Mouse (Mus musculus): ENCODE measurements around the gene Slc27a1.

Gene Slc27a1

DNA sequence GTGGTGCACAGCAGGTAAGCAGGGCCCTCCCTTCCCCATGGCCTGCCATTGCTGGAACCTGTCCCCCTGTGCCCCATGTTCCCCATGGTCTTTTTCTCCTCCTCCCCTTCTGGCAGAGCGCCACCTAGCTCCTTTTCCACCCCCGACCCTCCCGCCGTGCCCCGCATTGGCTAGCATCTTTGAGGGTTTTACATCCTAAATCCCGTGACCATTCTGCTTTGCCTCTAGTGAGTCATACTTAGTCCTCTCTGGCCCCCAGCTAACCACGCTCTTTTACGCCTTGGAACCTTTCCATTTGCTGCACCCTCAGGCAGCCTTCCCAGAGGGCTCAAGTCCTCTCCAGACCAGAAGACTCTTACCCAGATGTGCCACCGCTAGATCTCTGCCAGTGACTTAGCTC is 11.5 kb downstream of the Slc27a1 start:
- DNase-seq (ENCODE audit: low spot score in 2 of 2) = no peak

- no peak for DNase-seq (ENCODE audit: low spot score in 2 of 2)
Observed at GRCm38 (mm10) chr8:71586891-71587290, 18.2 kb downstream of the Slc27a1 start.

DNA sequence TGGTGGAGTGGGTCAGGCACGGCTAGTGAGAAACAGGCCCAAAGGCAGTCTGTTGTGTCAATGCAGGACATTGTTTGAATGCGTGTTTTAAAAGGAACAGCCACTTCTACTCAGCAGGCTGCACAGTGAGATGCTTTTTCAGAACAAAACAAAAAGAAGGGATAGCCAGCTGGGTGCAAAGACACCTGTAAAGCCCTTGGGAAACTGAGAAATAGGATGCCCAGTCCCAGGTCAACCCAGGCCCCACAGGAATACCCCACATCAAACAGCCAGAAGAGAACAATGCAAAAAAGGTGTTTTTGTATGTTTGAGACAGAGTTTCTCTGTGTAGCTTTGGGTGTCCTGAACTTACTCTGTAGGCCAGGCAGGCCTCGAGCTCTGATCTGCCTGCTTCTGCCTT is 20.1 kb downstream of the Slc27a1 start:
- DNase-seq (ENCODE audit: low spot score in 2 of 2) = no peak

- no peak for DNase-seq (ENCODE audit: low spot score in 2 of 2)
Observed at GRCm38 (mm10) chr8:71591017-71591416, 22.3 kb downstream of the Slc27a1 start.

- peak; percentile 96 to 97 for DNase-seq (ENCODE audit: low spot score in 2 of 2)
Observed at GRCm38 (mm10) chr8:71591471-71592373, 23.0 kb downstream of the Slc27a1 start, which contains the start of gene Pgls. Gene Pgls, plus strand, starts transcription at chr8:71592176.

GRCm38 (mm10) chr8:71592374-71593170 is 23.9 kb downstream of the Slc27a1 start:
- DNase-seq (ENCODE audit: low spot score in 2 of 2) = peak in 1 of 2 experiments; percentile 82

DNA sequence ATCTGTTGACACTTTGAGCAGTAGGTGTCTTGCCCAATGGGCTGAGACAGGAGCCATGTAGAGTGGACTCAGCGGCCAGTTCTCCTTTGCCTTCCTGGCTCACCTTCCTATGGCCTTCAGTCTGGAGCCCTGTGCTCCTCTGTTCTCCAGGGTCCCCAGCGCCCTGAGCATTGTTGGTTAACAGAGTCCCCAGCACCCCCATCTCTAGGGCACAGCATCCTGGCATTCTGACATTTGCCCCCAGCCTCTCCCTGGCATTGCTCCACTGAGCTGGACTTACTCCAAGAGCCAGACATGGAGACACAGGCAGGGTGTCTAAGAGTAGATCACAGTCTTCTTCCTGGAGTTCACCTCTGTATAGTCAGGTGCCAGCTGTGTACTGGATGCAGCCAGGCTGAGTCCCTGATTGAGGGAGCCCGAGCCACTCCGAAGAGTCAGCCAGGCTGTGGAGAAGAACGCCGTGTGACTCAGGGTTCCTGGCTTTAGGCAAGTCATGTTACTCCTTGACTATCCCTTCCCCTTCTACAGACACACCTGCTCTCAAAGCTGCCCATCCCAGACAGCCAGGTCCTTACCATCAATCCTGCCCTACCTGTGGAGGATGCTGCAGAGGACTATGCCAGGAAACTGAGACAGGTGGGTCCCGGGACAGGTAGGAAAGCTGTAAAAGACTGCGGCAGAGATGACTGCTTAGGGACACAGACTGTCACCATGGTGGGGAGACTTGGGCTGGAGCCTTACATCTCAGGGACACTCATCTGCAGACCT is 25.1 kb downstream of the Slc27a1 start:
- DNase-seq (ENCODE audit: low spot score in 2 of 2) = no peak

DNA sequence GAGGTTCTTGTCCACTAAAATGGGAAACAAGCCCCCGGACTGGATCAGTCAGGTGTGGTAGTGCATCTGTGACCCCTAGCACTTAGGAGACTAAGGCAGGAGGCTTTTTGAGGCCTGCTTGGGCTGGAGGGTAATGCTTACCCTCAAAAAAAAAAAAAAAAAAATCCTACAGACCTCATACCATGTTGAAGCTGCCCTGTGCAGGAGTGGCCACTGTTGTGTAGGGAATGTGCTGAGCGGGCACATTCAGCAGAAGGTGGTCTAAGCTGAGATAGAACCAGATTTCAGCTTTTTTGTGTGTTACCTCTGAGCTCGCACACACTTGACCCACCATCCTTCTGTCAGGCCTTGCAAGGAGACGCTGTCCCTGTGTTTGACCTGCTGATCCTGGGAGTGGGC is 25.6 kb downstream of the Slc27a1 start:
- no peak for DNase-seq (ENCODE audit: low spot score in 2 of 2)

DNA sequence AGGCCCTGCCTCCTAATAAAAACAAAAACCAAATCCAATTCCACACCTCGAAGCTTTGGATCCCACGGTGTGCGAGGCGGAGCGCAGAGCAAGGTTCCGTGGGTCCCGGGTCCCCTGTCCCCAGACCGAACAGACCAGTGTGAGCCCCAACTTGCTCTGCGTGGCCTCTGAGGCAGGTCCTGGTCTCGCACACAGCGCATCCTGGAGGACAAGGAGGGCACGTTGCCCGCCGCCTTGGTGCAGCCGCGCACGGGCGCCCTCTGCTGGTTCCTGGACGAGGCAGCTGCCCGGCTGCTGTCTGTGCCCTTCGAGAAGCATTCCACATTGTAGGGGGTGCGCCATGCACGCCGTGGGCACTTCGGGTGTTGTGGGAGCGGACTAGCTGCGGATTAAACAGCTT is 27.2 kb downstream of the Slc27a1 start:
- DNase-seq (ENCODE audit: low spot score in 2 of 2) = peak; percentile 65 to 84

GRCm38 (mm10) chr8:71596384-71596783 is 27.7 kb downstream of the Slc27a1 start:
- no peak for DNase-seq (ENCODE audit: low spot score in 2 of 2)

DNA sequence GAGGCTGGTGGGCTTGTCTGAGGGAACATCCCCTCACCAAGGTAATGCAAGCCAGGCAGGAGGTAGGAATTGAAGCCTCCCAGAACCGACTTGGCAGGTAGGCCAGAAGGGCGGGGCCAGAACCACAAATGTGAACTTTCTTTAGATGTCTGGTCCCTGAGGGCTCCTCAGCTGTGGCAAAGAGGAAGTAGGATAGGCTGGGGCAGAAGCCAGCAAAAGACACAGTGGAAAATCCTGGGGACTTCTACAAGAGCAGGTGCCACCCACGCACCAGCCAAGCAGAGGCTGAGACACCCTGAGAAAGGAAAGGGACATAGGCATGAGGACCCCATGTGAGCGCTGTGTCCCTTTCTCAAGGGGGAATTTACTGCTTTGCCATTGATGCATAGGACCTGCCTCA is 28.1 kb downstream of the Slc27a1 start:
- DNase-seq (ENCODE audit: low spot score in 2 of 2) = no peak

DNA sequence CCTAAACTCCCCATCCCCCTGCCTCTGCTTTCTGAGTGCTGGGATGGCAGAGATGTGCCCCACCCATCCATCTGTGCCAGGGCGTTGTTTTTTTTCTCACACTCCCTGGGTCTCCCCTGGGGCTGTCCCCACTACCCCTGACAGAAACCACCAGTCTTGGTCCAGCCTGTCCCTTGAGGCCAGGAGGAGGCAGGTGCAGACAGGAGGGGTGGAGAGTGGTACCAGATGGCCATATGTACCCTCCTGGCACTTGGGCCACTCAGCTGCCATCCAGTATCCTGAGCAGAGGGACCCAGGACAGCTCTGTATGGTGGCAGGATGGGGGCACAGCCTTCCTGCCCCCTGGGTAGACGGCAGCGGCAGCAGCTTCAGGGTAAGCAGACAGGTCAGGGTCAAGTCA is 28.8 kb downstream of the Slc27a1 start, which contains the start of gene Fam129c:
Gene Fam129c, plus strand, starts transcription at position 198 of the 400 bp plus-strand sequence.
- no peak for DNase-seq (ENCODE audit: low spot score in 2 of 2)

DNA sequence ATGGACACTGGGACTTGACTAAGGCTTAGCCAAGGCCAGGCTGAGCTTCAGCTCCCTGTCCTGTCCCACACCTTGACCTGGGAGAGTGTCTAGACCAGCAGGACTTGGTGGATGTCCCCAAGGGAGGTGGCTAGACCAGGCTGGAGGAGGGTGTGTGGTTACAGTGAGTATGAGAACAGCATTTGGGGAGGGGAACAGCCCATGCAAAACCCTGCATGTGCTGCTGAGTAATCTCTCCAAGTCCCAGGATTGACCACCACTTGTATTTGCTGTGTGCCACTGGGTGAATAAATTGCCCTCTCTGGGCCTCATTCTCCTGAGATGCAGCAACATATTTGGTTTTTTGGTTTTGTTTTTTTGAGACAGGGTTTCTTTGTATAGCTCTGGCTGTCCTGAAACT is 29.7 kb downstream of the Slc27a1 start:
- DNase-seq (ENCODE audit: low spot score in 2 of 2) = no peak

GRCm38 (mm10) chr8:71598841-71599240 is 30.2 kb downstream of the Slc27a1 start:
- no peak for DNase-seq (ENCODE audit: low spot score in 2 of 2)

GRCm38 (mm10) chr8:71601939-71602665 is 33.4 kb downstream of the Slc27a1 start:
- DNase-seq (ENCODE audit: low spot score in 2 of 2) = no peak

DNA sequence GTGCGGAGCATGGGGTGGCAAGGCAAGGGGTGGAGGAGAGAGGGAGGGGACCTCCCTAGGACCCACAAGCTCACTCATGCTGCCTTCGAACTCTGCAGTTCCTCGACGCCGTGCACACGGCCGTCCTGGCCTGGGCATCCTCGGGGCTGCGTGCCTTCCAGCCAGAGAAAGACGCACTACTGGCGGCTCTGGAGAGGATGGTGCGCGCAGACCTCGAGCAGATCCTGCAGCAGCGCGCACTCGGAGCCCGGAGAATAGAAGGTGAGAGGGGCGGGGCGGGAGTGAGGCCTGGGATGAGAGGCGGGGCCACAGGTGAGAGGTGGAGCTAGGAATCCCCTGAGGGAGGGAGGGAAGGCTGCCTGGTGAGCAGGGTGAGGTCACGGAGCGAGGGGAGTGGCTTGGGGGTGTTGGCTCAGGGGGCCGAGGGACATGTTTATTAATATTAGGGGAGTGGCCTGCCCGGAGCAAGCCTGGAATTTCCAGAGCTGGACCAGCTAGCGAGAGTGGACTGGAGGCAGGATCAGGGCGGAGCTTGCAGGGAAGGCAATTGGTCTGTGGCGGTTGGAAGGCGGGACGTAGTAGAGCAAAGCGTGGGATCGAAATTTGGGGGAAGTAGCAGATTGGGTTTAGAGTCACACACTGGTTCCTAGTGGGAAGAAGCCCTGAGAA is 34.1 kb downstream of the Slc27a1 start:
- peak; percentile 76 to 83 for DNase-seq (ENCODE audit: low spot score in 2 of 2)

DNA sequence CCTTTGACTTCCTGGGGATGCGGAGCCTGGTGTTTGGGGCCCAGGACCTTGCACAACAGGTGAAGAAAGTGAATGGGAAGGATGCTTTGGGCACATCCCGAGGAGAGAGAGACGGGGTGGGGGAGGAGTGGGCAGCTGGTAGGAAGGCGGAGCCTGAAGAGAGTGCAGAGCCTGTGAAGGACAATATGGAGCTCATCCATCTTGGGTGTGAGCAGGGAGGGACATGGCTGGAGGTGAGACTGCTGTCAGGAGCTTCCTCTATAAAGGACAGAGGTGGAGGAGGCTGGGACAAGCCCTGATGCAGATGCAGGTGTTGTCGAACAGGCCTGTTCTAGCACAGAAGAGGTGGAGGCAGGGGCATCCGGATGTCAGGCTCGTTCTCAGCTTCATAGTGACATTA is 35.3 kb downstream of the Slc27a1 start:
- DNase-seq (ENCODE audit: low spot score in 2 of 2) = no peak

DNA sequence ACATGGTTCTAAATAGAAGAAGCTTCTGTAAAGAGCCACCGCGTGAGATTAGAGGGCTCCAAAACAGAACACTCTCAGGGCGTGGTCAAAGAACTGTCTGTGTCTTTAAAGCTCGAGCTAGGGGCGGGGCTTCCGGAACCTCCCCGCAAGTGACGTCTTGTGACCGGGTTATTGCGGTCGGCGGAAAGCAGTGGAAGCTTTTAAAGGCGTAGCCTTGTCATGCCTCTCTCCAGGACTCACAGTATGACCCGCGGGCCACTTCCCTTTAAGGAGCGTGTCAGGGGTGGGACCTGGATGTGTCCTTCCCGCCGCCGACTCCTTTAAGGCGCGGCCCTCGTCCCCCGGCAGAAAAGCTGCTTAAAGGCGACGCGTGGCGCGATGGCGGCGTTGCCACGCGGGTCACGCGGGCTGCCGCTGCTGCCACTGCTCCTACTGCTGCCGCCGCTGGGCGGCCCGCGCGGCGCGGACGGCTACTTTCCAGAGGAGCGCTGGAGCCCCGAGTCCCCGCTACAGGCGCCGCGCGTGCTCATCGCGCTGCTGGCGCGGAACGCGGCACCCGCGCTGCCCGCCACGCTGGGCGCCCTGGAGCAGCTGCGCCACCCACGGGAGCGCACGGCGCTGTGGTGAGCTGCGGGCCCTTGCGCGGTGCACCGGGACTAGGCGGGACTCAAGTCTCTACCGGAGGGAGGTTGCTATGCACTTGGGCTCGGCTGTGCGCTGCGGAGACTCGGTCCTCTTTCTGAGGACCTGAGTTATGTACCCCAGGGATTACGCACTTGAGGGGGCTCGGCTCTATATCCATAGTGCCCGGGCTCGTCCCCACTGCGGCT is 42.4 kb downstream of the Slc27a1 start, which contains the start of gene Colgalt1:
Gene Colgalt1, plus strand, starts transcription at position 177 of the 830 bp plus-strand sequence.
- peak; percentile 99 for DNase-seq (ENCODE audit: low spot score in 2 of 2)

DNA sequence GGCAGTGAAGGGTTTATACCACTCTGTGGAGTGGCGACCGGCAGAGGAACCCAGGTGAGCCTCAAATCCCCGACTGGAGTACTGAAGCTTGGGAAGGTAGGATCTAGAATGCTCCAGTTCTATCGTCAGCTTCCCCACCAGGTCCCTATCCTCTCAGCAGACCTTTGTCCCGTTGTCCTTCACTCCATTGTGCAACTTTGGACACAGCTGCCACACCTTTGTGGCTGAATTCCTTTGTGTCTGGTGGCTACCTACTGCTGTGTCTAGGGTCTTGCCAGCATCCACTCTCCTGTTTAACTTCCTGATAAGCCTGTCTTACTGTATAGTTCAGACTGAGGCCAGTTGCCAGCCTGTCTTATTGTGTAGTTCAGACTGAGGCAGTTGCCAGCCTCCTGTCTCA is 43.5 kb downstream of the Slc27a1 start:
- no peak for DNase-seq (ENCODE audit: low spot score in 2 of 2)

DNA sequence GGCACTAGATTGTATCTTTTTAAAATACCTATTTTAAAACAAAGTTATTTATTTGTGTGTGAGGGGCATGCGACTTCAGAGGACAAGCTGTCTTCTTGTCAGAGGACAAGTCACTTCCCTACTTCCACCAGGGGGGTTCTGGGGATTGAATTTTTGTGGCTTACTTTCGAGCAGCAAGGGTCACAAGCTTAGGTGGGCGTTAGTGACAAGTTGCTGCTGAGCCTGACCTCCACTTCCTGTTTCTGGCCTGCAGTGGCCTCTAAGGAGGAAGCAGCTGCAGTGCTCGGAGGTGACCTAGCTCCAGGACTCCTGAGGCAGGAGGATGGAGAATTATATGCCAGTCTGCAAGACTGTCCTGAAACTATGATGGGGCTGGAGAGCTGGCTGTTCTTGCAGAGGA is 44.7 kb downstream of the Slc27a1 start:
- no peak for DNase-seq (ENCODE audit: low spot score in 2 of 2)

All from heart, adult 9 months (tissue).